Mouse (Mus musculus) embryonic fibroblast, embryonic 13.5 days (primary cell): ENCODE results near the gene Dll4.

Source experiments
- CTCF ChIP-seq: IDR thresholded peaks from 2 replicates; pipeline ENCODE4 v1.5.1; 2011; ENCODE audit warnings: mild to moderate bottlenecking, control low read depth, low read length, moderate library complexity, borderline replicate concordance; ENCODE audit not compliant: insufficient read depth
- POLR2A ChIP-seq: IDR thresholded peaks from 2 replicates; pipeline ENCODE4 v1.6.1; 2011; ENCODE audit warnings: low read depth, mild to moderate bottlenecking, control low read depth, low read length, moderate library complexity

DNA sequence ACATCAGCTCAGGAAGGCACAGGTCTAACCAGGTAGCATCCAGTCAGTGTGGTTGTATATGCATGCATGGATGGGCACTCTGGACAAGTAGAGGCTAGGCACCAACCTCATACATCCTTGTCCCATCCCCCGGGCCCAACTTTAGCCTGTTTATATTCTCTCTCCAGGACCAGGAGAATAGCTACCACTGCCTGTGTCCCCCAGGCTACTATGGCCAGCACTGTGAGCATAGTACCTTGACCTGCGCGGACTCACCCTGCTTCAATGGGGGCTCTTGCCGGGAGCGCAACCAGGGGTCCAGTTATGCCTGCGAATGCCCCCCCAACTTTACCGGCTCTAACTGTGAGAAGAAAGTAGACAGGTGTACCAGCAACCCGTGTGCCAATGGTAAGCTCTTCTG lies 5.2 kb downstream of the Dll4 start:
- TF ChIP-seq POLR2A (no peak), CTCF (no peak)
